Mouse (Mus musculus) kidney, postnatal 36 days (tissue): ENCODE data around the gene Tacc3.

ENCODE experiments used
- DNase-seq, 2 experiments: peaks; one replicate each; pipeline ENCODE4 v3.0.0; 2021 to 2022; ENCODE audit warnings: mixed read lengths in 2 of 2

Gene Tacc3

GRCm38 (mm10) chr5:33694848-33695717, 37.2 kb downstream of the Tacc3 start:
- DNase-seq, result peak in 1 of 2 experiments; percentile 53

- peak in 1 of 2 experiments; percentile 37 for DNase-seq
Observed at GRCm38 (mm10) chr5:33695718-33696121, 37.8 kb downstream of the Tacc3 start.

GRCm38 (mm10) chr5:33696430-33696829, 38.5 kb downstream of the Tacc3 start:
- DNase-seq, result no peak

DNA sequence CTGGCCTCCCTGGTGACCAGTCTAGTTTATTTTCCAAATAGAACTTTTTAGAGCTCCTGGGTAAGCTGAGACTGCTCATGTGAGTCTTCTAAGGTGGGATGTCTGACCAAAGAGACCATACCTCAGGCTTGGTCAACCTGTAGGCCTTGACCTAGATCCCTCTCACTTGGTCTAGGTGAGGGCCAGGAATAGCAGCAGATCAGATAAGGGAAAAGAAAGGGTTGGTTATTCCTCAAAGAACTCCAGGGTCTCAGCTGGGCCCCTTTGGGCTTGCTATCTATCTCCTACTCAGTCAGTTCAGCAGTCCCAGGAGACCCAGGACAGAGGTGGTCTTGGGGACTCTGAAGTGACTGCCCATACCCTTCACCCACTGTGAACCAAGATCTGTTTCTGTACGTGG, 39.6 kb downstream of the Tacc3 start:
- no peak for DNase-seq

DNA sequence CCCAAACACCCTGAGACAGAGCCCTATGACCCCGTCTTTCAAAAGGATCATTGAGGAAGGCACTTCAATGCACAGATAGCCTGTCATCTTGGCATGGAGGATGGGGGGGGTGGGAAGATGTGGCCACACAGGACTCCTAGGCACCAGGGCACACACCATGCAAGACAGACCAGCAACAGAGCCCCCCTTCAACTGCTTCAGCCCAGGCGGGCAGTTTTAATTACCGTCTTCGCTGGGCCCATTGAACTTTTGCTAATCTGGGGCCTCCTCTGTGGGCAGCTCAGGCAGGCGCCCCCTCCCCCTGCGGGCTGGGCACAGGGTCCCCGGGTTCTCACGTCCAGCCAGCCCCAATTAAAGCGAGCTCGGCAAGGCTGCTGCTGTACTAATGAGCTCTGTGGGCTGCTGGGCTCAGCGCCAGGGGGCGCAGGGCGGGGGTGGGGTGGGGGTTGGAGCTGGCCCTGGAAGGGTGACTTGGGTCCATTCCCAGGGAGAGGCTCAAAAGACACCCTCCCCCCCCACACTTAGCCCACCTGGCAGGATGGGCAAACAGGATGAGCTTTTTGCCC, 40.1 kb downstream of the Tacc3 start:
- no peak for DNase-seq

DNA sequence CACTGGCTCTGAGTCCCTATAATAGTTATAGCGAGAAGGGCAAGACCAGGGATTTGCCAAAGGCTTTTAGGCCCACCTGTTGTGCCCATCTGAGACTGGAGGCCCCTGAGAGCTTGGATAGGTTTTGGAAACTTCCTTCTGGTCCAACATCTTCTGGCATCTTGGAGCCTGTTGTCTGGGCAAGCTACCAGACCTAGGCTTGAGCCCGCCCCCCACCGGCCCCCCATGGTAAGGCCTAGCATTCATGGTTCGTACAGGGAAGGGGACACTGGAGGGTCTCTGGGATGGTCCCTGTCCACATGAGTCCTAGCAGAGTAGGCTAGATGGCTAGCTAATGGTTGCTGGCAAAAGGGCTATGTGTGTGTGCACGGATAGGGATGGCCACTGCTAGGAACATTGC, 40.7 kb downstream of the Tacc3 start:
- no peak for DNase-seq

- DNase-seq, result no peak
Observed at GRCm38 (mm10) chr5:33700010-33700409, 42.1 kb downstream of the Tacc3 start.

GRCm38 (mm10) chr5:33701832-33702231, 43.9 kb downstream of the Tacc3 start:
- peak in 1 of 2 experiments; percentile 53 for DNase-seq

- no peak for DNase-seq
Observed at GRCm38 (mm10) chr5:33703999-33704398, 46.1 kb downstream of the Tacc3 start.

GRCm38 (mm10) chr5:33704945-33705611, 47.1 kb downstream of the Tacc3 start:
- DNase-seq, result no peak

- no peak for DNase-seq
Observed at GRCm38 (mm10) chr5:33705612-33706349, 47.9 kb downstream of the Tacc3 start.

DNA sequence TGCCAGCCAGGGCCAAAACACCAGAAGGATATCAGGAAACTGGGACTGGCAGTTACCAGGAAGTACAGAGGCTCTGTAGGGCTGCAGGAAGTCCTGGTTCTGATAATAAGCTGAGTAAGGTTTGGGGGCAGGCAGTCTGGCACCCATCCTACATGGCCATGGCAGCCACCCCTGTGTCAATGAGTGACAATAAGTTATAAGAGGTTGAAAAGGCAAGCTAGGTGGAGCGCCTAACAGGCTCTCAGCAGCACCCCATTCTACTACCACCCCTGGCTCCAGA, 48.4 kb downstream of the Tacc3 start:
- DNase-seq, result no peak

DNA sequence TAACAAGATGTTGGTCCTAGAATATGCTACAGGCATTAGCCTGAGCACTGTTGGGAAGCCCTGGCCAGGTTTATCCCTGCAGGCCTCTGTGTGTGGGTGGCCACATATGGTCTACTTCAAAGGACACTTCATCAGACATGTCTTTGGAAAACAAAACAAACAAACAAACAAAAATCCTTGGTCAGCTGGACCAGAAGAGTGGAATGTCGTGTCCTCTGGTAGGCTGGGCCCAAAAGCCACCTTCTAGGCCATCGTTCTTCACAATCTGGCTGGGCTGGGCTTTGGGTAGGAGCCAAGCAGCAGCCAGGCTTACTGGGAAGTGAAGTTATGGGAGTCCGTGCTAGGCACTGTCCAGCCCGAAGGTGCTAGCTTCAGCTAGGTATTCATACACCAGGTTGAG, 49.2 kb downstream of the Tacc3 start:
- DNase-seq, result peak in 1 of 2 experiments; percentile 49

GRCm38 (mm10) chr5:33709037-33709436, 51.1 kb downstream of the Tacc3 start:
- DNase-seq, result no peak

GRCm38 (mm10) chr5:33712550-33712949, 54.6 kb downstream of the Tacc3 start:
- no peak for DNase-seq

- no peak for DNase-seq
Observed at GRCm38 (mm10) chr5:33715182-33715581, 57.3 kb downstream of the Tacc3 start.

DNA sequence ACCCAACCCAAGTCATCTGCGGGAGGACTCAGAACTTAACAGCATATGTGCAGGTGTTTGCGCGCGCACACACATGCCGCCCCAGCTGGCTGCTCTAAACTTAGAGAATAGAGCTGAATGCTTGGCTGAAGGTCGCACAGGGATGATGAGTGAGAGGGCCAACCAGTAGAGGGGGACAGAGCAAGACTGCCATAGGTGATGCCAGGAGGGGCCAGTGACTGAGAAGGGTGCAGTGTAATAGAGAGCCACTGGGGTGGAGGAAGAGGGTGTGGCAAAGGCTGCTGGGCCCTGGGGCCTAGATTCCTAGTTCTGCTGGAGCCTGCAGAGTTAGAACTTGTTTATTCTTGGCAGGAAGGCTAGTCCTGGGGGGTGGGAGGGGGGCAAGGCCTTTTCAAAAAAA, 58.5 kb downstream of the Tacc3 start:
- DNase-seq, result no peak

GRCm38 (mm10) chr5:33718460-33718859, 60.5 kb downstream of the Tacc3 start:
- no peak for DNase-seq

GRCm38 (mm10) chr5:33720852-33721490, 63.0 kb downstream of the Tacc3 start:
- DNase-seq, result no peak

GRCm38 (mm10) chr5:33721541-33722265, 63.8 kb downstream of the Tacc3 start, which contains the start of gene Fgfr3:
Fgfr3 (plus strand) TSS chr5:33721674.
- DNase-seq, result peak; percentile 76 to 89

- no peak for DNase-seq
Observed at GRCm38 (mm10) chr5:33722266-33723018, 64.5 kb downstream of the Tacc3 start.
